Mouse (Mus musculus): Measurements from ENCODE around the gene Fbll1. TPM values are rescaled to one million over a fixed set of nuclear protein-coding genes. Genes with fewer than 3 reads are reported as not detected.

The Fbll1 gene
- total RNA-seq, 2 experiments from 2014 or later = 1.2 to 2.7 TPM

Small RNA genes within 50 kb of the gene (microRNA-seq; reads per million reads assigned to microRNA genes)
- 3.4 reads per million, percentile 9 among the genes with 10 or more reads in this experiment for gene Mir103-1

Other genes with a start within 250 kb of the Fbll1 start
- gene Pank3, start 29.4 kb downstream of the Fbll1 start, total RNA-seq (2021) = 10 to 100 TPM; 57.1 to 58.9 TPM
- gene Rars, start 35.6 kb upstream of the Fbll1 start, total RNA-seq (2021) = 10 to 100 TPM; 74.8 to 77.9 TPM
- 10 to 100 TPM; 39.6 to 57.7 TPM for gene Wwc1, start 181.6 kb upstream of the Fbll1 start, total RNA-seq (2021)

All from adrenal gland, postnatal 4 days (tissue).